20 mouse cellular contexts compared by ENCODE assay signal in the genomic region with DNA sequence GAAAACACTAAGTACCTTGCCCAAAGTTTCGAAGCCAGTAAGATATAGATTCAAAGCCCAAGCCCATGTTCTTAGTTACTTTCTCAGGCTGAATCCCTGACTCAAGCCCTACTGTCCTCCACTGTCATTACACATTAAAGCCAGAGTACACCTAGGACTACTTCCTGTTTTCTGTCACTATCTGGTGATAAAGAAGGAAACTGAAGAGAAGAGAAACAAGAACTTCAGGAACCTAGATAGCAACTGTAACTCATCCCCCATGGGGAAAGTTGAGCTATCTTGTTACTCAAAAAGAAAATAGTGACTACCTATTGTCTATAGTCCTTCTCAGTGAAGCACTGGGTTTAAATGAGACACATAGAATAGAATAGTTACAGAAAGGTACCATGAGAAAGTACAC.
"Had no signal": no experiment of that assay in that cellular context is flagged by ENCODE, and none has a peak within 500 bp of the region (broad histone marks: within the 10 kb centered on the region; RNA-seq: fewer than 3 reads in every experiment).

No protein-coding gene starts in this region.

- H3K9me3 ChIP-seq: limb, embryonic 12.5 days; limb, embryonic 15.5 days; midbrain, embryonic 12.5 days; midbrain, embryonic 15.5 days; neural tube, embryonic 12.5 days; neural tube, embryonic 15.5 days; stomach, embryonic 15.5 days had no signal

- H3K27ac ChIP-seq: limb, embryonic 12.5 days; limb, embryonic 15.5 days; liver, embryonic 14.5 days; midbrain, embryonic 12.5 days; midbrain, embryonic 15.5 days; neural tube, embryonic 12.5 days; neural tube, embryonic 15.5 days; stomach, embryonic 15.5 days had no signal

- H3K27me3 ChIP-seq: neural tube, embryonic 12.5 days; stomach, embryonic 15.5 days had no signal

- H3K9ac ChIP-seq: limb, embryonic 12.5 days; limb, embryonic 15.5 days; liver, embryonic 14.5 days; liver, postnatal 0 days; lung, embryonic 14.5 days; midbrain, embryonic 12.5 days; midbrain, embryonic 15.5 days; neural tube, embryonic 12.5 days; neural tube, embryonic 15.5 days; stomach, embryonic 15.5 days had no signal

- H3K4me3 ChIP-seq: limb, embryonic 12.5 days; limb, embryonic 15.5 days; midbrain, embryonic 12.5 days; midbrain, embryonic 15.5 days; neural tube, embryonic 12.5 days; neural tube, embryonic 15.5 days; stomach, embryonic 15.5 days had no signal

- H3K36me3 ChIP-seq: limb, embryonic 12.5 days; limb, embryonic 15.5 days; midbrain, embryonic 12.5 days; midbrain, embryonic 15.5 days; neural tube, embryonic 12.5 days; neural tube, embryonic 15.5 days; stomach, embryonic 15.5 days had no signal

- H3K4me1 ChIP-seq: limb, embryonic 12.5 days; limb, embryonic 15.5 days; midbrain, embryonic 12.5 days; midbrain, embryonic 15.5 days; neural tube, embryonic 12.5 days; neural tube, embryonic 15.5 days; stomach, embryonic 15.5 days had no signal

- ATAC-seq: liver, postnatal 0 days; lung, postnatal 0 days; midbrain, embryonic 15.5 days had no signal

- DNase-seq: kidney, adult 9 months; kidney, postnatal 14 days; kidney, postnatal 4 days; left cerebral cortex, postnatal 4 days; liver, postnatal 0 days; lung, embryonic 14.5 days; lung, postnatal 36 days; retina, postnatal 1 day; right cerebral cortex, postnatal 25 days; spleen, adult 18-20 months; thymus, postnatal 25 days had no signal
